Mouse (Mus musculus): ENCODE results near the gene Mfsd14a.
A peak's percentile ranks its signal among the peaks of the same experiment; 100 is the strongest.

The Mfsd14a gene

DNA sequence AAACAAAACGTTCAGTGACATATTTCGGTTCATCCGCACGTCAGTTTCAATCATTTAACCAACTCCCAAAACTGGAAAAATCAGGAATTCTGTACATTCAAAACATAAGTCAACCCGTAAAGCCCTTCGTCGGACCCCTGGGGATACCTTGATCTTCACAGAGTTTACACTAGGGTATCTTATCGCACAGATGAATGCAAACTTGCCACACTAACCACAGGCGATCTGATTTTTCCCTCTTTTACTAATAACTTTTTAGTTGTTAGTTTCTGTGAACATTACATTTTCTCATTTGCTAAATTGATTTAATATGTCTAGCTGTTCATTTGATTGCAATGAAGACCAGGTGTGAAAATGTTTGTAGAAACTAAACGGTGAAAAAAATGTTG, 66.9 kb downstream of the Mfsd14a start:
- no peak for DNase-seq

DNA sequence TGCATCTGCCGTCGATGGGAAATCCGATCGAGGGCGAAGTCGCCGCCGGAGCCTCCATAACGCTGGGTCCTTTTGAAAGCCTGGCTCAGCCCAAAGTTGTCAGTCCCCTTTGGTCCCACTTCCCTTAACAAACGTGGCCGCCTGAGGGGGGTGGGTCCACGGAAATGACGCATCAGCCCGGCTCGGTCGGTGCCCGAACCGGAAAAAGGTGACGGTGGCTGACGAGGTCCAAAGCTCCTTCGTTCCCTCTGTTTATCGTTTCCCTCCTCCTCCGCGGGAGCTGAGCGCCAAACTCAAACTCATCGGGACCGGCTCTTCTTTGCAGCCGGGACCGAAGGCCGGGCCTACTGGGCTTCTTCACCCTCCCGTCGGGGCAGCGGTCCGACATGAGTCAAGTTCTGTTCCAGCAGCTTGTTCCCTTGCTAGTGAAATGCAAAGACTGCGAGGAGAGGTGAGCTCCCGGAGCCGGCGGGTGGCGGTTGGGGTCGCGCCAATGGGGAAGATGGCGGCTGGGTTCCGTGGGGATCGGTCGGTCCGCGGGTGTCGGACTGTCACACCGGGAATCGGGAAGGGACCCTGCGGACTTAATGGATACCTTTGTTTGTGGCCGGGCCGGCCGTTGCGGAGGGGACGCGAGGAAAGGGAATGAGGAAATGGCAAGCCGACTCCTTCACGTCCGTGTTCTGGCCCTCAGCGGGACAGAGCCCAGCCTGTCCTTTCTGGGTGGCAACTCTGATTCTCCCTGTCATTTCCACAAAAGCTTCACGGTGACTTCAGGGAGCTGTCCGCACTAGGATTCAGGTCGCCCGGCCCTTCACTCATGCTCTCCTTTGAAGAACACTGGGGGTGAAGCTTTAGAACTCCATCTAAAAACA, 67.5 kb downstream of the Mfsd14a start, which contains the start of gene Sass6:
Sass6 (plus strand) TSS at position 255 of the 875 bp plus-strand sequence.
- peak; percentile 99 for DNase-seq

DNA sequence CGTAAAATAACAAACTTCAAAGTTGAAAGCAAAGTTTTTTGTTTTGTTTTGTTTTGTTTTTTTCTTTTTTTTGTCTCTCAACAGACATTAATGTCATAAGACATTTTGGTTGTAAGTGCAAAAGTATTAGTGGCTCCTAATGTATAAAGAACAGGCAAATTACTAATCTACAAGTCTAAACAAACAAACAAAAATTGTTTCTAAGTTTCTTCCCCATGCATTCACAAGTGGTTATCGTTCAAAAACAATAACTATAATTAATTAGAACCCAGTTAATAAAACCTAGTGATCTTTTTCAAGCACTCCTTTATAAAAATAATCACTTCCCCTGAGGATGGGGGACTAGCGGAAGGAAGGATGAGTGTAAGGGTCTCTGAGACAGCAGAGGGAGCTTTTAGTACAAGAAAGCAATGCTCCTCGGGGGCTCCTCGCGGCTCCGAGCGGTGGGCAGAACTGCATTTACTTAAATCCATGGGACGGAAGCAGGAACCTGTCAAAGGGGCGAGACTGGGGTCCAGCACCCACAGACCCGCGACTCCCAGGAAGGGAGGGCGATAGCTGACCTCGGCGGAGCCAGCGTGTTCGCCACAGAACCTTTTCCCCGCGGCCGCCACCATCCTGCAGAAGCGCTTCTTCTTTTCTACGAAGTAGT, 68.3 kb downstream of the Mfsd14a start:
- DNase-seq = no peak

GRCm38 (mm10) chr3:116582201-116582600, 80.3 kb downstream of the Mfsd14a start:
- DNase-seq = no peak

Data from lung, postnatal 14 days (tissue).